23 mouse cellular contexts compared by ENCODE assay signal in the genomic region with DNA sequence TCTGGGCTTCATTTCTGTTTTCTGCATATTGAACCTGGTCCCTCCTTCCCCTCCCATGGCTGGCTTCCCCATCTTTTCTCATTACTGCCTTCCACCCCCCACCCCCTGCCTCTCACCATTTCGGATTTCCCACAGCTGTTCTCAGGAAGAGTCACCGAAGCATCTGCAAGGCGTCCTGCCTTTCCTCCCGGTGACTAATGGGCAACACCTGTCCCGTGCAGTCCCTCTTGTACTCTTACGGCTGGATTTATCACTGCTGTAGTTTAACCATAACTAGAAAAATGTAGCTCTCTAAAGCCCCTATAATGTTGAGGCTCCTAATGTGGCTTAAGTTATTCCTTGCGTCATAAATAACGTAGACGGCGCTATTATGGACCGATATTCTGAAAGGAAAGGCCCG.
DNase-seq lines count a peak whose midpoint lies in the region; ATAC-seq and TF ChIP-seq lines count a peak whose summit lies in the region.
"Had no signal": no experiment of that assay in that cellular context is flagged by ENCODE, and none has a peak within 500 bp of the region (broad histone marks: within the 10 kb centered on the region; RNA-seq: fewer than 3 reads in every experiment).

No protein-coding gene starts in this region.

- DNase-seq in liver: peak; percentile 4
- DNase-seq in liver, postnatal 0 days: no peak
- peak; percentile 32 for DNase-seq in forelimb bud, embryonic 11.5 days (ENCODE audit: low read depth, low spot score)
- DNase-seq in mesoderm, embryonic 11.5 days (ENCODE audit: low read depth, low spot score): peak; percentile 68
- no peak for DNase-seq in testis, postnatal 10 days (ENCODE audit: low spot score)
- DNase-seq in left cerebral cortex, postnatal 36 days (ENCODE audit: low spot score in 2 of 2): no peak
- DNase-seq: adrenal gland, postnatal 14 days; cerebellum, adult 11-12 months; cerebellum, adult 9-10 months; cerebellum, postnatal 25 days; gastrocnemius, postnatal 36 days; heart, adult 11 months; heart, postnatal 10 days; heart, postnatal 4 days had no signal

- ATAC-seq in liver, postnatal 0 days: no peak
- no peak for ATAC-seq in neural tube, embryonic 15.5 days (ENCODE audit: low FRiP score)
- ATAC-seq in midbrain, embryonic 16.5 days: no peak
- ATAC-seq: activated CD4-positive, CD25-positive, alpha-beta regulatory T cell, adult 4 months; forebrain, embryonic 13.5 days; hindbrain, embryonic 16.5 days; Patski had no signal

- H3K9me3 ChIP-seq in liver, postnatal 0 days (ENCODE audit: low read length): no peaks in the 10 kb centered on the region
- H3K9me3 ChIP-seq in neural tube, embryonic 15.5 days (replicated peaks): no peaks in the 10 kb centered on the region
- H3K9me3 ChIP-seq in midbrain, embryonic 16.5 days (replicated peaks; ENCODE audit: control insufficient read depth, low read length, poor library complexity, severe bottlenecking): peaks cover 3% of the 10 kb centered on the region; the same call in 1 of the 2 replicates
- H3K9me3 ChIP-seq: forebrain, embryonic 13.5 days; heart, embryonic 10.5 days; hindbrain, embryonic 12.5 days had no signal

- intact Hi-C loops in left cerebral cortex, postnatal 36 days (cut with DNase I): no loop called here

- H3K27me3 ChIP-seq in liver, postnatal 0 days (ENCODE audit: insufficient read depth, low read length): no peaks in the 10 kb centered on the region
- no peaks in the 10 kb centered on the region for H3K27me3 ChIP-seq in neural tube, embryonic 15.5 days (replicated peaks)
- no peaks in the 10 kb centered on the region for H3K27me3 ChIP-seq in midbrain, embryonic 16.5 days (ENCODE audit: control insufficient read depth, insufficient read depth, low read depth, low read length)
- H3K27me3 ChIP-seq: CH12.LX; forebrain, embryonic 13.5 days; hindbrain, embryonic 12.5 days had no signal

- no peak for TF ChIP-seq EP300 in liver, postnatal 0 days (IDR thresholded peaks at IDR 0.05; ENCODE audit: low read depth)

- no peaks in the 10 kb centered on the region for H3K4me1 ChIP-seq in liver, postnatal 0 days (ENCODE audit: insufficient read depth)
- H3K4me1 ChIP-seq in neural tube, embryonic 15.5 days: 0 out of 2 replicates have a peak, but pooled peaks cover 7% of the 10 kb centered on the region
- H3K4me1 ChIP-seq in midbrain, embryonic 16.5 days (ENCODE audit: control insufficient read depth, insufficient read depth, low read length): peaks cover 3% of the 10 kb centered on the region; the same call in 1 of the 2 replicates
- H3K4me1 ChIP-seq: forebrain, embryonic 13.5 days; heart, embryonic 10.5 days; hindbrain, embryonic 12.5 days had no signal

- no peak for TF ChIP-seq CTCF in liver, postnatal 0 days (IDR thresholded peaks at IDR 0.05; ENCODE audit: low read depth)

- H3K36me3 ChIP-seq in liver, postnatal 0 days (replicated peaks; ENCODE audit: insufficient read depth, low read length): no peaks in the 10 kb centered on the region
- no peaks in the 10 kb centered on the region for H3K36me3 ChIP-seq in neural tube, embryonic 15.5 days
- H3K36me3 ChIP-seq in midbrain, embryonic 16.5 days (ENCODE audit: control insufficient read depth, insufficient read depth, low read length): no peaks in the 10 kb centered on the region
- H3K36me3 ChIP-seq: heart, embryonic 10.5 days; hindbrain, embryonic 12.5 days had no signal

- H3K9ac ChIP-seq in liver, postnatal 0 days (replicated peaks): no peak overlapping the region
- H3K9ac ChIP-seq in neural tube, embryonic 15.5 days (replicated peaks): no peak overlapping the region
- no peak overlapping the region for H3K9ac ChIP-seq in midbrain, embryonic 16.5 days (ENCODE audit: low read depth, low read length)
- H3K9ac ChIP-seq: forebrain, embryonic 13.5 days; hindbrain, embryonic 12.5 days had no signal

- H3K27ac ChIP-seq in liver, postnatal 0 days (ENCODE audit: low read depth): no peak overlapping the region
- H3K27ac ChIP-seq in neural tube, embryonic 15.5 days (replicated peaks): no peak overlapping the region
- H3K27ac ChIP-seq in midbrain, embryonic 16.5 days (ENCODE audit: low read length): no peak overlapping the region
- H3K27ac ChIP-seq: forebrain, embryonic 13.5 days; heart, embryonic 10.5 days; hindbrain, embryonic 12.5 days had no signal

- 87% methylated on average over 12 of the region's 12 CpGs for WGBS in liver, postnatal 0 days (ENCODE audit: insufficient replicate concordance)
- WGBS in neural tube, embryonic 15.5 days: 31% methylated on average over 12 of the region's 12 CpGs
- 89% methylated on average over 12 of the region's 12 CpGs for WGBS in midbrain, embryonic 16.5 days

- no peak overlapping the region for H3K4me3 ChIP-seq in liver, postnatal 0 days (ENCODE audit: low read depth, low read length)
- no peak overlapping the region for H3K4me3 ChIP-seq in neural tube, embryonic 15.5 days (replicated peaks)
- no peak overlapping the region for H3K4me3 ChIP-seq in midbrain, embryonic 16.5 days (ENCODE audit: low read depth, low read length)
- H3K4me3 ChIP-seq: forebrain, embryonic 13.5 days; heart, embryonic 10.5 days; hindbrain, embryonic 12.5 days had no signal

- H3K4me2 ChIP-seq in liver, postnatal 0 days (ENCODE audit: low read depth, low read length): no peak overlapping the region
- H3K4me2 ChIP-seq in neural tube, embryonic 15.5 days: peak overlapping the region; percentile 5; the same call in 1 of the 2 replicates
- H3K4me2 ChIP-seq in midbrain, embryonic 16.5 days (ENCODE audit: low read length): no peak overlapping the region
- H3K4me2 ChIP-seq: forebrain, embryonic 13.5 days; hindbrain, embryonic 12.5 days had no signal

Comparison
In these comparisons a context has a peak if more than half of its experiments do, and no peak if none do; other contexts are left out.
1. DNase-seq: peak in liver (single experiment), forelimb bud, embryonic 11.5 days (single experiment) and mesoderm, embryonic 11.5 days (single experiment); none in liver, postnatal 0 days (single experiment), testis, postnatal 10 days (single experiment) and left cerebral cortex, postnatal 36 days (0 of 2).